Mouse (Mus musculus) CD4-positive, CD25-positive, alpha-beta regulatory T cell, adult 4 months (primary cell): ENCODE results near the gene Gm45623. TPM values are rescaled to one million over a fixed set of nuclear protein-coding genes. Genes with fewer than 3 reads are reported as not detected.

Source experiments
- ATAC-seq: one replicate; pipeline ENCODE4 v1.8.0; 2017
- polyA plus RNA-seq, 2 experiments: library from polyadenylated mRNA; unstranded; fragments of 100-300 nt; shearing (Covaris generic); gene quantifications; one replicate each; pipeline ENCODE4 v1.2.1; 2017

Gene Gm45623
- polyA plus RNA-seq, 2 experiments from 2014 or later: not detected

DNA sequence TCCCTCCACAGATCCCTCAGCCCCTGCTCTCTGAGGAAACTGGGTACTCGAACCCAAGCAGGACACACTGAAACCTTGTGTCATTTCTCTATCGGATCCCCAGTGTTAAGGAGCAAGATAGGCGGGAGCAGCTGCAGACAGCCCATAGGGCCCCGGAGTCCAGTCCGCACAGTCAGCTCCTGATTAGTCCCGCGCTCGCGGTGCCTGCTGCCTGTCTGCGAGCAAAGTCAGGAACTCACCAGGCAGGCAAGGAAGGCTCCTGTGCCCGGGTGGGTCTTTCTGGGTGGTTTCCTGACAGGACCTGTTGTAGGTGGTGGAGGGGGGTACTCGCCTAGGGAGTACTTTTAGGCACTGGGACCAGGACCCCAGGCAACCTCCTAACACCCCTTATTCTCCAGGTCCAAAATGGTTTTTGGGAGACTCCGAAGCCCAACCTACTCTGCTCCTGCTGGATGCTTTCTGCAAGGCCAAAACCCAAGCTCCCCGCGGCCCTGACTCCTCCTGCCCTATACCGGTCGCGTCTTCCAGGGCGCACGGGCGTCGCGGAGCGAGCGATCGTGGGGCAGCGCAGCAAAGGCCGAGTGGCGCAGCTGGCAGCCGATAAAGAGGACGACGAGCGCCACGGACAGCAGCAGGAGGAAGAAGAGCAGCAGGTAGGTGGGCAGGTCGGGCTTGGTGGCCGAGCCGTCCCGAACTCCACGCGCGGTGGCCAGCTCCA is 994 bp downstream of the Gm45623 start:
- ATAC-seq: no peak

DNA sequence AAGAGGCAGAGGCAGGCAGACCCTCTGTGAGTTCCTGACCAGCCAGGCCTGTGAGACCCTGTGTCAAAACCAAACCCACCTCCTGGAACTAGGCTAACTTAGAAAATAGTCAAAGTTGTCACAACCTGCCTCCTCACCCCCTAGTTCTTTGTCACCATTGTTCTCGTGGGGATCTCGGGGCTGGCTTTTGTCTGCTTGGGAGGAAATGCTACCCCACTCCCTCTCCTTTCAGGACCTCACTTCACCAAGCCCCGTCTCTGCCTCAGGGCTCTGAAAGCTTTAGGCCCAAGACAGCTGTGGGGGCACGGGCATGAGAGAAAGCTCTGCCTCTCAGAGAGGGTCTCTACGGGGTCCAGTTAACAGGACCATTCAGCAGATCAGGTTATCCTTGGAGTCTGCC is 1.9 kb downstream of the Gm45623 start:
- no peak for ATAC-seq

DNA sequence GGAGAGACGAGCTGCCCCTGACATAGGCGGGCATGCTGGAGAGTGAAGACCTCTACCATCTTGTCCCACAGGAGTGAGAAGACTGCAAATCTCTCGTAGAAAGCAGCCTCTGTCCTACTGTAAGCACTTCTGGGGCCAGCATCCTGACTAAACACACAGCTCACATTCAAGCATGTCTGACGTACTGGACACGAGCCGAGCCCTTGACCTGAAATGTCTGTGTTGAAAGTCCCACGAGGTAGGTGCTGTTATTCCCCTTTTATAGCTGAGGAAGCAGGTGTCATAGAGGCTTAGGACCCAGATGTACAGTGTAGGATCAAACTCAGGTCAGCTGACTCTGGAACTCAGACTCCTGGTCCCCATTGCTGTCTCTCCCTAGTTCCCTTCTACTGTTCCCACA is 4.2 kb downstream of the Gm45623 start:
- ATAC-seq: no peak

DNA sequence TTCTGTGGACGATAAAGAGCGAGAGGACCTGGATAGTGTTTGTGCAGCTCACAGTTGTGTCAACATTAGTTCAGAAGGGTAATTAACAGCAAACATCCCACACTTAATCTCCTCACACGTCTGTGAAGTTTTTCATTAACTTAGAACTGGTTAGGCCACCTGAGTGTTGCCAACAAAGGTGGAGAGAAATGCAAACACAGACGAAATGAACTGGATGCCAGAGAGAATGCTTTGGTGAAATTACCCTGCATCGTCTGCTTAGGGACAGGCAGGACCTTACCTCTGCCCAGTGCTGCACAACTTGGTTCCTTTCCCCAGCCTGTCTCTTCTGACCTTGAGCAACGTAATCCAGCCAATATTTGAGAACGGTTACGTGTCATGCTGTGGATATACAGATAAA is 6.1 kb downstream of the Gm45623 start:
- ATAC-seq: no peak

DNA sequence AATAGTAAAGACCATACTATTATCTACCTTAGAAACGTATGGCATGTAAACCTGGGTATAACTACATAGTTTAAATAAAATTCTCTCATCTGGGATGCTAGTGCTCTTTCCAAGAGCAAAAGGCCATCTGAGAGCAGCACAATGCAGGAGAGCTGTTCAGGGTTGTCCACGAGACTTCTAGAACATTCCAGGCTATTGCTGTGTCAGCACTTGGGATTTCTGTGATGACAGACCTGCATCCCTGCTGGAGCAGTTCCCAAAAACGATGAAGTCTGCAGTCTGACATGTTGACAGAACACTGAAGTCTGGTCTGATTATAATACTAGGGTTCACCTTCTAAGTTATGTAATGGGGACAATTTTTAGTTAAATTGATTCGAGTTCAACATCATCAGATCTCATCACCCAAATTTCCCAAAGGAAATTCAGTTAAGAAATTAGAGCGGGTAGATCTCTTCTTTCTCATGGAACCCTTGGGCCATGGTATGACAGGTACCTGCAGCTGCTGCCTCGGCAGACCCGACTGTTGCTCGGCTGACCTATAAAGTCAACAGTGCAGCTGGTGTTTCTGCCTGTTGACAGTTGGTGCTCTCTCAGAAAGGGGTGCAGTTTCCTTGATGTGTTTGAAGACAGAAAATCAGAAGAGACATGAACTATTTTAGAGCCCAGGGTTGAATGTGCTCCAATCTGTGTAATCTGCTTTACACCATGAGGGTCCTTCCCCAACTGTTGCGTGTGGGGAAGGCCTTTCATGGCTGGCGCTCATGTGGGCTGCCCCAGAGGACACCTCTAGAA is 6.7 kb downstream of the Gm45623 start:
- no peak for ATAC-seq

DNA sequence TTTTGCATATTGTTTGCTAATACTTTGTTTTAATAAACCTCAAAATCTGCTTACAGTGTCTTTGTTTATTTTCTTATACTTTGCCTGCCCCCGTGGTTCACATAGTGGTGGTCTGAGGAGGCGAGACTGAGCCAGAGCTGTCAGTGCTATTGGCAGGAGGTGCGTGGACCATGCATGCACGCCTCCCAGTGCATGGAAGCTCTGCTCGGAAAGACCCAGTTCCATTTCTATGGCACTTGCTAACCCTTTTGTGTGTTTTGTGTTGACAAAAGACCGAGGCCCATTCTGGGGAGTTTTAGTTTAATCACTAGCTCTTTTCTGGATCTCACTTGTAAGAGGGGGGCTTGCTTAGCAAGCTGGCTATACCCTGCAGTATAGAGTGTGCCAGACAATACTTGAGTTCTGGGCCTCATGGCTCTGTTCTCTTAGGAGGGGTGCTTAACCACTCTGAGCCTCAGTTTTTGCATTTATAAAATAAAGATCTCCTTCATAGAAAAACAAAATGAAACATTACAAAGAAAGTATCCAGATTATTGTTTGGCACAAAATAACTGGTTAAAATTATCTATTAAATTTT is 11.2 kb downstream of the Gm45623 start:
- ATAC-seq: no peak

DNA sequence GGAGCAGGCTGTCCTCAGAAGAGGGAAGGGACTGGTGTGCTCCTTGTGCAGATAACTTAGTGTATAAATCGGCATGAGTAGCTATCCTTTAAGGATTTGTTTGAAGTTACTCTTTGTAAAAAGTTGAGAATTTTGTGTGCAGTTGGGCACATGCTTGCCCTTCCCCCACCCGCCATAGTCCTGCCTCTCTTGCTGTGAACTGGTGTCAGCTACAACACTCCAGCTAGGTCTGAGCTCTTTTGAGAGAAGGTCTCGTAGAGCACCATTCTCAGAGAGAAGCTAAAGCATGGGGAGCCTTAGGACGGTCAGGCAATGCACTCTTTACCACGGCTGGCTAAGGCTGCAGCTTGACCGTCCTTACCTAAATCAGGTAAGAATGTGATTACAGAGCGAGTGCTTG is 11.9 kb downstream of the Gm45623 start:
- no peak for ATAC-seq

DNA sequence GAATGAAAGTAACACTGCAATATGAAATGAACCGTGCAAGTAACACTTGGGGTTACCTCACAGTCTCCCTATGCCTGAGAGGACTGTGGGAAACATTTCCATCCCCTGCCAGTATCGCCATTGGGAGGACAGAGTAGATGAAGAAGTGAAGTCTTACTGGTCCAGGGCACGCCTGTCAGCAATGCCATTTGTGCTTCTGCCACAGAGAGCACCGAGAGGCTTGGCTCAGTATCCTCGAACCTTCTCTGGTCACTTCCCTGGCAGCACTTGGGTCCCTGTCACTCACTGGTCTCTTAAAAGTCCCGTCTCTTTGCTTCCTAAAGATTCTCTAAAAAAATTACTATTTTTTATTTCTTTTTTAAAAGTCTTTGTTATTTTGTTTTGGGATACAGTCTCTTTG is 13.1 kb downstream of the Gm45623 start:
- ATAC-seq: no peak

DNA sequence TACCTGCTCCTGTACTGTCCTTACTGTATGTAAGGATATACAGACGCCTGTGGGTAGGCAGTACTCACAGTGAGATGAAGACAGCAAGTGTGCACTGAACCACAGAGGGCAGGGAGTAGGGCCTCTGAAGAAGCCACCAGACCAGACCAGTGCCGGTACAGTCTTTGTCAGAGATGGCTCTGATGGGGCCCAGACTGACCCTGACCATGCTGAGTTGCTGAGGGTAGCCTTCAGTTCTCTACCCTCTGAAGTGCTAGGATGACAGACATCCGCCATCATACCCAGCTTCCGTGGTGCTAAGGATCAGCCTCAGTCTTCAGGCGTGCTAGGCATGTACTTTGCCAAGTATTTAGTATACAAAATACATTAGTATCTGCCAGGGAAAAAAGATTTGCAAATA is 14.1 kb downstream of the Gm45623 start:
- no peak for ATAC-seq

DNA sequence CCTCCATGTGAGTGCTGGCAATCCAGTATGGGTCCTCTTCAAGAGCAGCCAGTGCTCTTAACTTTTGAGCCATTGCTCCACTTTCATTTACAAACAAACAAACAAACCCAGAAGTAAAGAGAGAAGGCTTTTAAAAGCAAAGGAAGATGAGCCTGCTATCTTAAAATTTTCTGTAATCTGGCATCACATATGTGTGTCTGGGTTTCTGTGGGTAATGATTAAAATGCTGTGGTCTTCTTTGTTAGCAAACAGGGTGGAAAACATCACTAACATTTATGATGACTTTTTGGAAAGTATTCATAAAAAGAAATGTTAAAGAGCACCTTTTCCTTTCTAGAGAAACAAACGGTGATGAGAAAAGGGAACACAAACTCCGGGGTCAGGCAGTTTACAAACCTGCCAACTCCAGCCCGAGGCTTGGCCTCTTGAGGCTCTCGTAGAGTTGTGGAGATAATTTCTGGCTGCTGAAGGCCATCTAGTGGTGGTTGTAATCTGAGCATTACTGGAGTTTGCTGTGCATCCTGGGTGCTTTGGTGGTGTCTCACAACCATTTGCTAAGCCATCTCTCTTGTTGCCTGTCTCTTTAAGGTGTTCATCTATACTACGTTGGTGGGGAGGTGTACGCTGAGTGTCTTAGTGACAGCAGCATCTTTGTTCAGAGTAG is 18.3 kb downstream of the Gm45623 start:
- no peak for ATAC-seq

DNA sequence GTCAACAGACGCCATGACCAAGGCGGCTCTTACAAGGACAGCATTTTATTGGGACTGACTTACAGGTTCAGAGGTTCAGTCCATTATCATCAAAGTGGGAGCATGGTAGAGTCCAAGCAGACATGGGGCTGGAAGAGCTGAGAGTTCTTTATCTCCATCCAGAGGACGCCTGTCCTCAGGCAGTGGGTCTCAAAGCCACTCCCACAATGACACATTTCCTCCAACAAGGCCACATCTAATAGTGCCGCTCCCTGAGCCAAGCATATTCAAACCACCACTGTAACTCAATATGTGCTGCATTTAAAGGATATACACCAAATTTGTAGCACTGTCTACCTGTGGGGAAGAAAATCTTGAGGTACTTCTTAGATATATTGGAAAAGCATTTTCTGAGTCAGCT is 19.0 kb downstream of the Gm45623 start:
- ATAC-seq: no peak

DNA sequence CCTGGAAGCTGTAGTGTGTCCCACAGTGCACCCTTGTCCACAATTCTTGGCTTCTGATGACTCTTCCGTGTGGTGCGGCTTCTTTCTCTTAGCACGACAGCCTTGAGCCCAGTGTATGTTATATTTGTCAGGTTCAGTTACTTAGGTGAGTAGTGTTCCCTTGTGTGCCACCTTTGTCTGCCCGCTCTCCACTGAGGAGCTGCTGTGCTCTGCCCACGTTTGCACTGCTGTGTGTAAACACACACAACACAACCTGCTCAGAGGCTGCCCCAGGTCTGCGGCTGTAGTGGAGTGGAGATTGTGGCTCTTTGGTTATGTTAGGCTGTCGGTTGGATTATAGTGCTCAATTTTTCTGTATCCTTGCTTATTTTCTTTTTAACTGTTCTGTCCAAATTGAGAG is 24.6 kb downstream of the Gm45623 start:
- ATAC-seq: no peak

DNA sequence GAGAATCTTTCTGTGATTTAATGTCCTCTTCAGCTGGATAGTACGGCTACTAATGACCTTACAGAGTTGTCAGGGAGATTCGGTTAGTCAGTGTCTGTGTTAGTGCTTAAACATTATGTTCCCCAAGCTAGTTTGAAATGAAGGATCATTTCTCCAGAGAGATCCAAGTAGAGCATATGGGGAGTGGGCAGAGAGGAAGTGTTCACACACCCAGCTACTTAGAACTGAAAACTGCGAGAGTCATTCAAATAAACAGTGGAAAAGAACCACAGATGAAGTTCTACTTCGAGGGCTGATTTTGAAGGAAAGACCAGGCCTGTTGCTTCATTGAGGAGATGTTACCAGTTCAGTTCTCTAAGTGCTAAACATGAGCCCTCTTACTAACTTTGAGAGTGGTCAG is 27.1 kb downstream of the Gm45623 start:
- ATAC-seq: no peak

DNA sequence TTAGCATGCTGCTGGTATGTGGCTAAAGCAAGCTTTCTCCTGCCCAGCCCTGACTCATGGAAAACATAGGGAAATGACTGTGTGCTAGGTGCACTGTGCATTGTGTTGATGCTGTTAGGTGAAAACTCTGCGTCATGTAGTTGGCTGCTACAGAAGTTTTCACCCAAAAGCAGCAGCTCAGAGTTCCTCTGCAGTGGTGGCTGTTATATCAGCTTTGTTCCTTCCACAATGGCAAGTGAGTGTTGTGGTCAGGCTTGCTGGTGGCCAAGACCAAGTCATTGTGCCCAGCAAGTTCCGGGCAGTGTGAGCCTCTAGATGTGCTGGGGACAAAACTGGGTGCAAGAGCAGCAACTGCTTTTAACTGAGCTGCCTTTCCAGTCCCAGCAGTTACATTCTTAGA is 41.4 kb downstream of the Gm45623 start:
- ATAC-seq: no peak

DNA sequence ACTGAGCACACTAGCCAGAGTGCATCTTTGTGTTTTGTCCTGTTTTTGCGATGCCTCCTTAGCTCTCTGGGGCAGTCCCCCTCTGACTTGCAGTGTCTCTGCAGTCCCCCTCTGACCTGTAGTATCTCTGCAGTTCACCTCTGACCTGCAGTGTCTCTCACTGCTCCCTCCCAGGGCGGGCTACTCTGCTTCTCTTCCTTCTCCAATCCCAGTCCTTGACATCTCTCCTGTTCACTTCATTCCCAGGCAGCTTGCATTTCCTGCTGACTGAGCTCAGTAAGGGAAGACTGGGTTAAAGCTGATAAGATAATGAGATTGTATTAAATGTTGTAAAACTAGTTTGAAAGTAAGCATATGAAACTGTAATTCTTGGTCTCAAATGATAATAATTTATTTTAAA is 43.0 kb downstream of the Gm45623 start:
- ATAC-seq: no peak

DNA sequence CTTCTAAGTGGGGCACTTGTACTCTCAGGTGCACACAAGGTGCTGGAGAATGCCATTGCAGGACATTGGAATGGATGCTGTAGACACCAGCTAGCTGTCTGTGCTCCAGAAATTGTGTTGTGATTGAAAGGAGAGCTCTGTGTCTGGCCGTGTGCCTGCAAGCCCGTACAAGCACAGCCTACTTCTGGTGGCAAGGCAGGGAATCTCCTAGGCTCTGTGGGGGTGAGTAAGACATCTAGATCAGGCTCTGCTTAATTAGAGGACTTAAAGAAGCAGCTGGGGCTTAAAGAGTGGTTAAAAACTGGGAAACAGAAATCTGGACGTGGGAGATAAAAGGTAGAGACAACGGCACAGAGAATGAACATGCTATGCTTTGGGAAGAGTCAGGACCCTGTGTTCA is 46.0 kb downstream of the Gm45623 start:
- ATAC-seq: no peak

DNA sequence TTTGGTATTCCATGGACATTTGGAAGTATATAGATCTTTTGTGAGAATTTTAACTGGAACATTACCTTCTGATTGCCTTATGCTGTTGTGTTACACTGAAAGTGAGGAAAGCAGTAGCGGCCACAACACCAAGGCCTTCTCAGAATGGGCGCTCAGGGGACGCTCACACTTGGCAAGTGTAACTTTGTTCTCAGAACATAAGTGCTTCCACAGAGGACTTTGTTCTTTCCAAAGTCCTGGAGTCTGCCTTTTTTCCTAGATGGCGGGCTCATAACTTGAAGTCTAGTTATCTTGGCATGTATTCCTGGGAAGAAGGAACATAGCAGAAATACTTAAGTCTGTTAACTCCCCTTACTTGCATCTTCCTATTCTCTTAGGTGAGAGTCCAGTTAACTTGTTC is 46.5 kb downstream of the Gm45623 start:
- no peak for ATAC-seq

DNA sequence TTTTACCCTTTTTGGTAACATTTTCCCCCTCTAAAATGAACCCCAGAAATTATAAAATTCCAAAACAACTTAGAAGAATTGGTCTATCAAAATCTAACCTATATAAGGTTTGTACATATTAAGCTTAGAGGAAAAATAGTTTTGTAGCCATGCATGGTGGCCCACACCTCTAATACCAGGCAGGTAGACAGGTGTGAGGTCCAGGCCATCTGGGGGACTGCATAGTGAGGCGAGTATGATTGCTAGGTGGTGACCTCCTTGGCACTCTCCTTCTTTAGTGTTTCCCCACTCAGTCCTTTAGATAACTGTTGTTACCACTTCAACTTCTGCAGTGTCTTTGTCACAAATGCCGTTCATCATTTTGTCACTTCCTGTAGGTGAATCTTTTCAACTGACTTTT is 49.0 kb downstream of the Gm45623 start:
- ATAC-seq: no peak

DNA sequence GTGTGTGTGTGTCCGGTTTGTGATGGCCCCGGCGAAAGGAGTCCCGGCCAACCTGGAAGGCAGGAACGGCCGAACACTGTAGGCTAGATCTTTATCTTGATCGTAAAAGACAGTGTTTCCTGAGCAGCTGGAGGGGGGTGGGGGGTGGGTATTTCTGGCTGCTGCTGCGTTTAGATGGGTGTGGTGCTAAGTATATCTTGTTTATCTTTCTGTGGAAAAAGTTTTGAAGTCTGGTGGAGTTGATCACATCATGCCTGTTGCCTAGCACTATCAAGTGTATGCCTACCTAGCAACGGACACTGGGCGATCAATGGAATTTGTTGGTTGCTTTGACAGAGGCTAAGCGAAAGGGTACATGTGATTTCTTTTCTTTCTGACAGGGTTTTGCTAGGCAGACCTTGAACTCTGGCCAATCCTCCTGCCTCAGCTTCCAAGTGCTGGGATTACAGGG is 49.7 kb downstream of the Gm45623 start:
- peak; percentile 78 for ATAC-seq

DNA sequence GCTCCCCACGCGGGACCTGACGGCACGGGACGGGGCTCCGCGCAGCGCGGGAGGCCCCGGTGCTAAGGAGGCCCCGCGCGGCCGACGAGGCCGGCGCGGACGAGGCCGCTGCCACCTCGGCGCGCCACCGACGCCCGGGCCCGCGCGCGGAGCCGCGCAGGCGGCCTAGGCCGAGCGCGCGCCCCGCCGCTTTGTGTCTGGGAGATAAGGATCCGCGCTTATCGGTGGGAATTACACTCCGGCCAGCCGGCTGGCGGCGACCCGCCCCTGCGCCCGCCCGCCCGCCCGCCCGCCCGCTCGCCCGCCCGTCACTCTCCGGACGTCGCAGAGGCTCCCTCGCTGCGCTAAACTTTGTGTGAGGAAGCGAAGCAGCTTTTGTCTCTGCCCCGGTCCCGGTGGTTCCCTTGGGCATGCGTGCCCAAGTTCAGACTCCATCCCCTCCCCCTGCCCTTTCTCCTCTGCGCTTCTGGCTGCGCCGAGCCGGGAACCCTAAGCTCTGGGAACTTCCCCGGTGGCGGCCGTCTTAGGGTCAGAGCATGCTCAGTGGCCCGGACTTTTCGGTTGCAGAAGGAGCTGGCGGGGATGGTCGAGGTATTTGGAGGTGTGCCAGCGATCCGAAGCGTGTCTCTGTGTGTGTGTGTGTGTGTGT is 50.3 kb downstream of the Gm45623 start:
- peak; percentile 33 for ATAC-seq

DNA sequence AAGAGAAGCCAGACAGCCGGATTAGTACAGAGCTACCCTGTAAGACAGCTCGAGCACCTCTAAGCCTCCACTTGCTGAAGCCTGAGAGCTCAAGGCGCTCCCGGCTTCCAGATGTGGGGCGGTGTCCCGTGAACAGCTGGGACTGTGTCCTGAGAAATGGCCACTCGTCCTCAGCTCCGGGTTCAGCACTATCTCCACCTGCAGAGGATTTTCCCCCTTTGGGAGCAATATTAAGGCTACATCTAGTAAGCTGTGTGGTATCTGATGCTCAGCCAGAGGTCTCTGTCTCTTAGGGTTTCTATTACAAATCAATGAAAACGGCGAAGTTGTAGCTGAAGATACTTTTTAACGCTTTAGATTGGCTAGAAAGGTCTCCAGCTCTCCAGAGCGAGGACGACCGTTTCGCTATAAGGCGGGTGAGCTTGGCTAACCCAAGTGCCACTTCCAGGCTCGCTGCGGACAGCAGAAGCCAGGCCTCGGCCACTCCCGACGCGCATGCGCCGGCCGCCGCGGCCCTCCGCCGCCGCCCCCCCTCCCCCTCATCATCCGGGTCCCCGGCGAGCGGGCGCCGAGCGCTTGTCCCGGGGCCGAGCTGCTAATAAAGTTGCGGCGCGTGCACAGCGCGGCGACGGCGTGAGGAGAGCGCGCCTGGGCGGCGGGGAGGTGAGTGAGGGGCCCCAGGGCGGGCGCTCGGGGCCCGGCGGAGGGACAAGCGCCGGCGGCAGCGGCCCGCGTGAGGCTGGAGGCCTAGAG is 51.0 kb downstream of the Gm45623 start, which contains the start of gene Smad5:
Smad5 (plus strand) TSS at position 542 of the 753 bp plus-strand sequence.
- peak; percentile 43 for ATAC-seq
